Mouse (Mus musculus) liver, adult 2 months (tissue): ENCODE data around the gene Batf2.

Experiments used
- CTCF ChIP-seq: fragments of 200-500 bp; IDR thresholded peaks from 2 replicates; pipeline ENCODE4 v1.5.1; 2011; ENCODE audit warnings: low read depth, low read length, control low read depth
- POLR2A ChIP-seq: fragments of 200-500 bp; IDR thresholded peaks from 2 replicates; pipeline ENCODE4 v1.6.1; 2011; ENCODE audit warnings: low read length, control low read depth; ENCODE audit not compliant: insufficient read depth; ENCODE audit errors: extremely low read depth

GRCm38 (mm10) chr19:6140374-6140677, 457 bp upstream of the Batf2 start:
- no peak for TF ChIP-seq POLR2A
- TF ChIP-seq CTCF = no peak
